Mouse (Mus musculus): ENCODE data around the gene Fam160a2.
"Not testable (repeated sequence)": the region's sequence is repeated elsewhere in the genome, so short reads cannot be mapped to it uniquely, and the experiment has no call there.

Gene Fam160a2

GRCm38 (mm10) chr7:105394606-105395005 is 5.2 kb downstream of the Fam160a2 start:
- no peak for DNase-seq (ENCODE audit: low read depth, low spot score)

- DNase-seq (ENCODE audit: low read depth, low spot score), result no peak
Observed at GRCm38 (mm10) chr7:105390236-105390635, 9.6 kb downstream of the Fam160a2 start.

- DNase-seq (ENCODE audit: low read depth, low spot score), result no peak
Observed at GRCm38 (mm10) chr7:105387696-105388095, 12.2 kb downstream of the Fam160a2 start.

- no peak for DNase-seq (ENCODE audit: low read depth, low spot score)
Observed at GRCm38 (mm10) chr7:105380329-105380728, 19.5 kb downstream of the Fam160a2 start.

- no peak for DNase-seq (ENCODE audit: low read depth, low spot score)
Observed at GRCm38 (mm10) chr7:105374866-105375265, 25.0 kb downstream of the Fam160a2 start, which contains the start of gene Gm5901. Gene Gm5901 (plus strand): TSS chr7:105375038.

- no peak for DNase-seq (ENCODE audit: low read depth, low spot score)
Observed at GRCm38 (mm10) chr7:105373976-105374375, 25.9 kb downstream of the Fam160a2 start.

- no peak for DNase-seq (ENCODE audit: low read depth, low spot score)
Observed at GRCm38 (mm10) chr7:105373509-105373908, 26.3 kb downstream of the Fam160a2 start.

- no peak for DNase-seq (ENCODE audit: low read depth, low spot score)
Observed at GRCm38 (mm10) chr7:105372912-105373311, 26.9 kb downstream of the Fam160a2 start.

GRCm38 (mm10) chr7:105368521-105368920 is 31.3 kb downstream of the Fam160a2 start:
- DNase-seq (ENCODE audit: low read depth, low spot score), result no peak

GRCm38 (mm10) chr7:105367930-105368329 is 31.9 kb downstream of the Fam160a2 start, which contains the start of gene Olfr692:
Gene Olfr692 (plus strand): TSS chr7:105368230.
- no peak for DNase-seq (ENCODE audit: low read depth, low spot score)

GRCm38 (mm10) chr7:105367268-105367667 is 32.6 kb downstream of the Fam160a2 start:
- no peak for DNase-seq (ENCODE audit: low read depth, low spot score)

GRCm38 (mm10) chr7:105361713-105362112 is 38.1 kb downstream of the Fam160a2 start:
- no peak for DNase-seq (ENCODE audit: low read depth, low spot score)

GRCm38 (mm10) chr7:105356487-105356886 is 43.4 kb downstream of the Fam160a2 start:
- not testable (repeated sequence) for DNase-seq (ENCODE audit: low read depth, low spot score)

- not testable (repeated sequence) for DNase-seq (ENCODE audit: low read depth, low spot score)
Observed at GRCm38 (mm10) chr7:105356064-105356463, 43.8 kb downstream of the Fam160a2 start.

GRCm38 (mm10) chr7:105342752-105343151 is 57.1 kb downstream of the Fam160a2 start:
- no peak for DNase-seq (ENCODE audit: low read depth, low spot score)

GRCm38 (mm10) chr7:105342170-105342569 is 57.7 kb downstream of the Fam160a2 start, which contains the start of gene Olfr691:
Gene Olfr691 (minus strand): TSS chr7:105342270.
- DNase-seq (ENCODE audit: low read depth, low spot score), result no peak

- no peak for DNase-seq (ENCODE audit: low read depth, low spot score)
Observed at GRCm38 (mm10) chr7:105334004-105334403, 65.8 kb downstream of the Fam160a2 start, which contains the start of gene Olfr690. Gene Olfr690 (minus strand): TSS chr7:105334104.

- DNase-seq (ENCODE audit: low read depth, low spot score), result no peak
Observed at GRCm38 (mm10) chr7:105325302-105325701, 74.6 kb downstream of the Fam160a2 start.
